Comparison of ENCODE assay signal across 25 mouse cellular contexts in genomic region chr1:154183077-154183751, GRCm38 (mm10). TPM values are rescaled to one million over a fixed set of nuclear protein-coding genes. Genes with fewer than 3 reads are reported as not detected.
DNase-seq lines count a peak whose midpoint lies in the region; ATAC-seq and TF ChIP-seq lines count a peak whose summit lies in the region.
"Had no signal": no experiment of that assay in that cellular context is flagged by ENCODE, and none has a peak within 500 bp of the region (broad histone marks: within the 10 kb centered on the region; RNA-seq: fewer than 3 reads in every experiment).

No protein-coding gene starts in this region.

- no peak for TF ChIP-seq EP300 in stomach, postnatal 0 days (optimal IDR thresholded peaks at IDR 0.05)

- no peak overlapping the region for H3K9ac ChIP-seq in intestine, embryonic 15.5 days
- no peak overlapping the region for H3K9ac ChIP-seq in intestine, postnatal 0 days (ENCODE audit: low read depth, low read length)
- H3K9ac ChIP-seq in lung, embryonic 16.5 days (ENCODE audit: low read length): no peak overlapping the region
- no peak overlapping the region for H3K9ac ChIP-seq in stomach, postnatal 0 days (ENCODE audit: low read length)
- no peak overlapping the region for H3K9ac ChIP-seq in midbrain, embryonic 11.5 days (ENCODE audit: low read length)
- H3K9ac ChIP-seq: hindbrain, embryonic 14.5 days; liver, embryonic 13.5 days; midbrain, embryonic 12.5 days had no signal

- no peaks in the 10 kb centered on the region for H3K9me3 ChIP-seq in intestine, embryonic 15.5 days
- H3K9me3 ChIP-seq in intestine, postnatal 0 days (ENCODE audit: control insufficient read depth): no peaks in the 10 kb centered on the region
- no peaks in the 10 kb centered on the region for H3K9me3 ChIP-seq in lung, embryonic 16.5 days (ENCODE audit: control insufficient read depth, low read length)
- H3K9me3 ChIP-seq in limb, embryonic 10.5 days (replicated peaks): no peaks in the 10 kb centered on the region
- H3K9me3 ChIP-seq in stomach, postnatal 0 days (ENCODE audit: control insufficient read depth, low read length): no peaks in the 10 kb centered on the region
- no peaks in the 10 kb centered on the region for H3K9me3 ChIP-seq in midbrain, embryonic 11.5 days (ENCODE audit: control insufficient read depth, low read length)
- H3K9me3 ChIP-seq: forebrain, embryonic 10.5 days; liver, embryonic 13.5 days; midbrain, embryonic 12.5 days had no signal

- H3K4me2 ChIP-seq in intestine, embryonic 15.5 days (replicated peaks): no peak overlapping the region
- no peak overlapping the region for H3K4me2 ChIP-seq in intestine, postnatal 0 days (replicated peaks; ENCODE audit: low read depth)
- H3K4me2 ChIP-seq in lung, embryonic 16.5 days (ENCODE audit: low read depth, low read length): no peak overlapping the region
- H3K4me2 ChIP-seq in stomach, postnatal 0 days (replicated peaks; ENCODE audit: low read depth): no peak overlapping the region
- no peak overlapping the region for H3K4me2 ChIP-seq in midbrain, embryonic 11.5 days
- H3K4me2 ChIP-seq: hindbrain, embryonic 14.5 days; liver, embryonic 13.5 days; midbrain, embryonic 12.5 days had no signal

- TF ChIP-seq CTCF in intestine, postnatal 0 days (IDR thresholded peaks at IDR 0.05; ENCODE audit: low read depth): no peak
- no peak for TF ChIP-seq CTCF in stomach, postnatal 0 days (IDR thresholded peaks at IDR 0.05; ENCODE audit: low read depth)

- 83% methylated on average over 7 of the region's 7 CpGs for WGBS in intestine, embryonic 15.5 days
- 76% methylated on average over 7 of the region's 7 CpGs for WGBS in intestine, postnatal 0 days
- WGBS in lung, embryonic 16.5 days: 52% methylated on average over 7 of the region's 7 CpGs
- WGBS in limb, embryonic 10.5 days: 93% methylated on average over 7 of the region's 7 CpGs
- WGBS in stomach, postnatal 0 days: 68% methylated on average over 7 of the region's 7 CpGs
- 83% methylated on average over 7 of the region's 7 CpGs for WGBS in midbrain, embryonic 11.5 days

- no peaks in the 10 kb centered on the region for H3K36me3 ChIP-seq in intestine, embryonic 15.5 days
- H3K36me3 ChIP-seq in intestine, postnatal 0 days (ENCODE audit: control insufficient read depth, insufficient read depth): no peaks in the 10 kb centered on the region
- H3K36me3 ChIP-seq in lung, embryonic 16.5 days (ENCODE audit: control insufficient read depth, insufficient read depth, low read length): no peaks in the 10 kb centered on the region
- H3K36me3 ChIP-seq in limb, embryonic 10.5 days: no peaks in the 10 kb centered on the region
- H3K36me3 ChIP-seq in stomach, postnatal 0 days (ENCODE audit: control insufficient read depth, insufficient read depth, low read length): no peaks in the 10 kb centered on the region
- no peaks in the 10 kb centered on the region for H3K36me3 ChIP-seq in midbrain, embryonic 11.5 days (ENCODE audit: control insufficient read depth, insufficient read depth, low read length)
- H3K36me3 ChIP-seq: forebrain, embryonic 10.5 days; liver, embryonic 13.5 days; midbrain, embryonic 12.5 days had no signal

- no peak overlapping the region for H3K27ac ChIP-seq in intestine, embryonic 15.5 days
- no peak overlapping the region for H3K27ac ChIP-seq in intestine, postnatal 0 days (ENCODE audit: low read depth, low read length)
- H3K27ac ChIP-seq in lung, embryonic 16.5 days (ENCODE audit: low read length): peak overlapping the region; percentile 11
- H3K27ac ChIP-seq in limb, embryonic 10.5 days: peak overlapping the region; percentile 57
- H3K27ac ChIP-seq in stomach, postnatal 0 days (replicated peaks): 0 out of 2 replicates have a peak overlapping the region, but pooled peaks have one; percentile 31
- no peak overlapping the region for H3K27ac ChIP-seq in midbrain, embryonic 11.5 days (ENCODE audit: low read depth, low read length)
- H3K27ac ChIP-seq: forebrain, embryonic 10.5 days; heart, adult 2 months; hindbrain, embryonic 14.5 days; layer of hippocampus, adult 2 months; liver, embryonic 13.5 days; midbrain, embryonic 12.5 days had no signal

- peak; percentile 43; the same call in 1 of the 2 replicates for ATAC-seq in intestine, embryonic 15.5 days
- no peak for ATAC-seq in intestine, postnatal 0 days
- ATAC-seq in lung, embryonic 16.5 days (ENCODE audit: low read depth): peak; percentile 39; the same call in 1 of the 2 replicates
- peak; percentile 70 for ATAC-seq in stomach, postnatal 0 days (ENCODE audit: low FRiP score, low TSS enrichment)
- ATAC-seq in midbrain, embryonic 11.5 days (ENCODE audit: low FRiP score): no peak
- ATAC-seq: CD4-positive, CD25-positive, alpha-beta regulatory T cell, adult 4 months; forebrain, embryonic 16.5 days; inflammation-experienced regulatory T-cells, adult 6 months had no signal

- H3K4me3 ChIP-seq in intestine, embryonic 15.5 days (replicated peaks): no peak overlapping the region
- no peak overlapping the region for H3K4me3 ChIP-seq in intestine, postnatal 0 days (ENCODE audit: low read depth, low read length)
- H3K4me3 ChIP-seq in lung, embryonic 16.5 days (ENCODE audit: low read length): no peak overlapping the region
- no peak overlapping the region for H3K4me3 ChIP-seq in limb, embryonic 10.5 days
- H3K4me3 ChIP-seq in stomach, postnatal 0 days (ENCODE audit: low read depth, low read length): no peak overlapping the region
- H3K4me3 ChIP-seq in midbrain, embryonic 11.5 days (ENCODE audit: low read depth, low read length): no peak overlapping the region
- H3K4me3 ChIP-seq: forebrain, embryonic 10.5 days; heart, adult 2 months; layer of hippocampus, adult 2 months; liver, embryonic 13.5 days; midbrain, embryonic 12.5 days had no signal

- H3K27me3 ChIP-seq in intestine, embryonic 15.5 days (replicated peaks): no peaks in the 10 kb centered on the region
- no peaks in the 10 kb centered on the region for H3K27me3 ChIP-seq in intestine, postnatal 0 days (replicated peaks; ENCODE audit: control insufficient read depth, insufficient read depth, low read length)
- H3K27me3 ChIP-seq in lung, embryonic 16.5 days (ENCODE audit: control insufficient read depth, insufficient read depth, low read depth, low read length): no peaks in the 10 kb centered on the region
- no peaks in the 10 kb centered on the region for H3K27me3 ChIP-seq in limb, embryonic 10.5 days (ENCODE audit: low read depth, poor library complexity, severe bottlenecking)
- H3K27me3 ChIP-seq in stomach, postnatal 0 days (ENCODE audit: control insufficient read depth, insufficient read depth, low read length): no peaks in the 10 kb centered on the region
- H3K27me3 ChIP-seq in midbrain, embryonic 11.5 days (ENCODE audit: control insufficient read depth, insufficient read depth, low read length): no peaks in the 10 kb centered on the region
- H3K27me3 ChIP-seq: liver, embryonic 13.5 days; midbrain, embryonic 12.5 days had no signal

- no peak for DNase-seq in lung, postnatal 10 days
- no peak for DNase-seq in limb, embryonic 10.5 days (ENCODE audit: low spot score)
- peak; percentile 20 for DNase-seq in stomach, postnatal 0 days (ENCODE audit: low spot score)
- DNase-seq in midbrain, embryonic 11.5 days (ENCODE audit: low spot score, missing footprints): no peak
- DNase-seq in gastrocnemius, postnatal 14 days: no peak
- DNase-seq: cerebellum, adult 11 months; gastrocnemius, postnatal 25 days; heart, adult 2 months; heart, postnatal 4 days; liver, embryonic 13.5 days; lung, adult 2 months; right cerebral cortex, postnatal 14 days; thymus, adult 18-20 months; thymus, postnatal 36 days had no signal

- no peaks in the 10 kb centered on the region for H3K4me1 ChIP-seq in intestine, embryonic 15.5 days (replicated peaks)
- no peaks in the 10 kb centered on the region for H3K4me1 ChIP-seq in intestine, postnatal 0 days (replicated peaks; ENCODE audit: control insufficient read depth, insufficient read depth, low read length)
- no peaks in the 10 kb centered on the region for H3K4me1 ChIP-seq in lung, embryonic 16.5 days (replicated peaks; ENCODE audit: control insufficient read depth, insufficient read depth, low read length)
- peaks cover 20% of the 10 kb centered on the region for H3K4me1 ChIP-seq in limb, embryonic 10.5 days
- no peaks in the 10 kb centered on the region for H3K4me1 ChIP-seq in stomach, postnatal 0 days (replicated peaks; ENCODE audit: control insufficient read depth, insufficient read depth)
- H3K4me1 ChIP-seq in midbrain, embryonic 11.5 days (ENCODE audit: control insufficient read depth, insufficient read depth, low read length): no peaks in the 10 kb centered on the region
- H3K4me1 ChIP-seq: liver, embryonic 13.5 days; midbrain, embryonic 12.5 days had no signal

- intact Hi-C loops in gastrocnemius, postnatal 14 days (cut with DNase I; ENCODE audit: low total_unique reads): loop anchor here (5.0 to 10.0 kb wide), 4 partner anchors 61 to 291 kb away; partner anchors contain the start of gene Teddm1a

RNA-seq across cellular contexts. Expression of gene Zfp648, which starts 17.8 kb away (rescaled TPM):
- not detected in 2 replicates for polyA plus RNA-seq in intestine, embryonic 15.5 days (2015; fragmentation: Nextera tagmentation; extraction: Ambion mirVana)
- not detected in 2 replicates for polyA plus RNA-seq in intestine, postnatal 0 days (2015; fragmentation: Nextera tagmentation; extraction: Ambion mirVana)
- 0.25 and 0.33 TPM in 2 replicates for polyA plus RNA-seq in lung, embryonic 16.5 days (2015; fragmentation: Nextera tagmentation; extraction: Ambion mirVana)
- 0.21 TPM in 1 of 2 replicates, not detected in the other for polyA plus RNA-seq in limb, embryonic 10.5 days (2016; fragmentation: Nextera tagmentation; extraction: Ambion mirVana)
- polyA plus RNA-seq in stomach, postnatal 0 days (2015; fragmentation: Nextera tagmentation; extraction: Ambion mirVana): 0.05 and 0.06 TPM in 2 replicates
- not detected in 2 replicates for polyA plus RNA-seq in midbrain, embryonic 11.5 days (2014; fragmentation: Nextera tagmentation; extraction: Ambion mirVana)
- total RNA-seq in gastrocnemius, postnatal 14 days (2021): under 1 TPM in 1 of 2 experiments, not detected in 1; 0.20 TPM
- total RNA-seq: gastrocnemius, postnatal 25 days; heart, adult 2 months; heart, postnatal 4 days had no signal
- polyA plus RNA-seq: CD4-positive, CD25-positive, alpha-beta regulatory T cell, adult 4 months; heart, adult 2 months; heart, embryonic 14.5 days; inflammation-experienced regulatory T-cells, adult 6 months; liver, embryonic 13.5 days had no signal

Comparison
In these comparisons a context has a peak if more than half of its experiments do, and no peak if none do; other contexts are left out.
1. ATAC-seq: peak in intestine, embryonic 15.5 days (single experiment), lung, embryonic 16.5 days (single experiment) and stomach, postnatal 0 days (single experiment); none in intestine, postnatal 0 days (single experiment) and midbrain, embryonic 11.5 days (single experiment).
2. H3K27ac ChIP-seq: peak in lung, embryonic 16.5 days (single experiment), limb, embryonic 10.5 days (single experiment) and stomach, postnatal 0 days (single experiment); none in intestine, embryonic 15.5 days (single experiment), intestine, postnatal 0 days (single experiment) and midbrain, embryonic 11.5 days (single experiment).